Mouse (Mus musculus) hindbrain, postnatal 0 days (tissue): ENCODE data around the gene Ecm2. TPM values are rescaled to one million over a fixed set of nuclear protein-coding genes. Genes with fewer than 3 reads are reported as not detected.

Experiments used
- ATAC-seq: fragments of 200-750 bp; cut with Nextera tagmentation; 2 replicates; pipeline ENCODE4 v1.8.0; 2017; ENCODE audit warnings: mild to moderate bottlenecking, moderate TSS enrichment, moderate library complexity
- DNase-seq: peaks from one replicate; pipeline ENCODE4 v3.0.0-alpha.2; 2015; ENCODE audit warnings: low spot score
- H3K27ac ChIP-seq: fragments of 300-500 bp; sonication (generic); 2 replicates; pipeline ENCODE4 v1.5.1; 2014; ENCODE audit warnings: mild to moderate bottlenecking
- H3K27me3 ChIP-seq: fragments of 300-500 bp; sonication (generic); 2 replicates; pipeline ENCODE4 v1.6.1; 2014; ENCODE audit warnings: low read length, mixed read lengths; ENCODE audit not compliant: insufficient read depth
- H3K36me3 ChIP-seq: fragments of 300-500 bp; sonication (generic); 2 replicates; pipeline ENCODE4 v1.6.1; 2014; ENCODE audit warnings: low read length, mixed read lengths; ENCODE audit not compliant: insufficient read depth
- H3K4me1 ChIP-seq: fragments of 300-500 bp; sonication (generic); 2 replicates; pipeline ENCODE4 v1.6.1; 2014; ENCODE audit warnings: antibody characterized with exemption, low read length, mixed read lengths; ENCODE audit not compliant: insufficient read depth
- H3K4me2 ChIP-seq: fragments of 300-500 bp; sonication (generic); 2 replicates; pipeline ENCODE4 v1.6.1; 2014; ENCODE audit warnings: low read depth, mild to moderate bottlenecking, low read length, moderate library complexity, mixed read lengths
- H3K4me3 ChIP-seq: fragments of 300-500 bp; sonication (generic); 2 replicates; pipeline ENCODE4 v1.5.1; 2014; ENCODE audit warnings: low read length
- H3K9ac ChIP-seq: fragments of 300-500 bp; sonication (generic); replicated peaks from 2 replicates; pipeline ENCODE4 v1.6.1; 2014; ENCODE audit warnings: mild to moderate bottlenecking, low read length, moderate library complexity, mixed read lengths
- H3K9me3 ChIP-seq: fragments of 300-500 bp; sonication (generic); 2 replicates; pipeline ENCODE4 v1.6.1; 2016; ENCODE audit warnings: low read length, mixed read lengths
- CTCF ChIP-seq: IDR thresholded peaks from 2 replicates; pipeline ENCODE4 v1.5.1; 2016; ENCODE audit warnings: antibody characterized with exemption, control low read depth, low read depth
- WGBS: fragments of 180-500 bp; shearing (Covaris S2); extraction: QIAGEN DNeasy Blood & Tissue Kit; methylation state at CpG from one replicate; pipeline ENCODE4 v1.1.7; 2014; 5-methylcytosine and 5-hydroxymethylcytosine counted together
- polyA plus RNA-seq: library from polyadenylated mRNA; unstranded; fragments of >200 nt; fragmentation: Nextera tagmentation; extraction: Ambion mirVana; gene quantifications from 2 replicates; pipeline ENCODE4 v1.2.1, GENCODE M21; 2015
- total RNA-seq: library from RNA; depleted of rRNA; stranded (reverse); fragments of >200 nt; gene quantifications from 2 replicates; pipeline ENCODE4 v1.2.3, GENCODE M21; 2014; rRNA removed

The Ecm2 gene
- total and polyA plus RNA-seq, 2 experiments from 2014 or later: 2.6 to 3.0 TPM

GRCm38 (mm10) chr13:49559185-49559584 lies 54.6 kb downstream of the Ecm2 start:
- Histone ChIP-seq H3K27me3 (no peaks in the 10 kb centered on the region), H3K4me2 (no peak overlapping the region), H3K4me3 (no peak overlapping the region), H3K36me3 (no peaks in the 10 kb centered on the region), H3K4me1 (no peaks in the 10 kb centered on the region), H3K27ac (no peak overlapping the region), H3K9me3 (no peaks in the 10 kb centered on the region), H3K9ac (no peak overlapping the region)
- ATAC-seq (no peak), DNase-seq (peak; percentile 44)
- peak; percentile 58 for TF ChIP-seq CTCF
- WGBS: 32% methylated on average over 2 of the region's 2 CpGs

GRCm38 (mm10) chr13:49560886-49561285 lies 56.3 kb downstream of the Ecm2 start:
- H3K9ac ChIP-seq: no peak overlapping the region
- 65% methylated on average over 2 of the region's 2 CpGs for WGBS
- no peak overlapping the region for H3K4me3 ChIP-seq
- H3K4me2 ChIP-seq: no peak overlapping the region
- ATAC-seq (no peak), DNase-seq (no peak)
- H3K27ac ChIP-seq: no peak overlapping the region
- H3K4me1 ChIP-seq: no peaks in the 10 kb centered on the region
- no peaks in the 10 kb centered on the region for H3K9me3 ChIP-seq
- H3K36me3 ChIP-seq: no peaks in the 10 kb centered on the region
- no peaks in the 10 kb centered on the region for H3K27me3 ChIP-seq
- no peak for TF ChIP-seq CTCF

- Histone ChIP-seq H3K36me3 (no peaks in the 10 kb centered on the region), H3K27ac (no peak overlapping the region), H3K9ac (no peak overlapping the region), H3K4me1 (no peaks in the 10 kb centered on the region), H3K4me3 (no peak overlapping the region), H3K27me3 (no peaks in the 10 kb centered on the region), H3K4me2 (no peak overlapping the region), H3K9me3 (no peaks in the 10 kb centered on the region)
- WGBS: 91% methylated on average over 1 of the region's 1 CpGs
- no peak for TF ChIP-seq CTCF
- DNase-seq: peak; percentile 1
- ATAC-seq: no peak
These were observed 59.7 kb downstream of the Ecm2 start for GRCm38 (mm10) chr13:49564347-49564746.

DNA sequence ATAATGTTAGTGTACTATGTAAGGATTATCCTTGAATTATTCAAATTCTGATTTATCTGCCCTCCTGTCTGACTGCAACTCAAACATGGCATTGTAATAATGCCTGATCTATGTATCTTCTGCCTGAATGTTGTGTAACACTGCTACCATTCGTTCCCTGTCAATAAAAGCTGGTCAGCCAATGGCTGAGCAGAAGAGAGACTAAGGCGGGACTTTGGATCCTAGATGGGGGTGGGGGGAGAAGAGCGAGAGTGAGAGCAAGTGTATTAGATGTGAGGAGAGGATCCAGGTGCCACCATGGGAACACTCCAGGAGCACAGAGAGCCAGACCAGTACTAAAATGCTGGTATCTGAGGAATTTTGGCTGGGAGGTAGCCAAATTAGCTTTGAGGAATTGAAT lies 65.8 kb downstream of the Ecm2 start:
- ATAC-seq: no peak
- WGBS: 79% methylated on average over 3 of the region's 3 CpGs

GRCm38 (mm10) chr13:49571418-49571817 lies 66.8 kb downstream of the Ecm2 start:
- DNase-seq (no peak), ATAC-seq (no peak)
- H3K4me1 ChIP-seq: no peaks in the 10 kb centered on the region
- no peak overlapping the region for H3K4me3 ChIP-seq
- no peak overlapping the region for H3K27ac ChIP-seq
- H3K9me3 ChIP-seq: no peaks in the 10 kb centered on the region
- WGBS: 95% methylated on average over 2 of the region's 2 CpGs
- H3K9ac ChIP-seq: no peak overlapping the region
- no peak overlapping the region for H3K4me2 ChIP-seq
- H3K27me3 ChIP-seq: no peaks in the 10 kb centered on the region
- no peaks in the 10 kb centered on the region for H3K36me3 ChIP-seq
- TF ChIP-seq CTCF: no peak

More for the DNA sequence above, 65.8 kb downstream of the Ecm2 start:
- no peak overlapping the region for H3K4me2 ChIP-seq
- no peaks in the 10 kb centered on the region for H3K4me1 ChIP-seq
- TF ChIP-seq CTCF: no peak
- H3K27me3 ChIP-seq: no peaks in the 10 kb centered on the region
- H3K9me3 ChIP-seq: no peaks in the 10 kb centered on the region
- H3K36me3 ChIP-seq: no peaks in the 10 kb centered on the region
- H3K27ac ChIP-seq: no peak overlapping the region
- no peak overlapping the region for H3K9ac ChIP-seq
- DNase-seq: no peak
- no peak overlapping the region for H3K4me3 ChIP-seq

DNA sequence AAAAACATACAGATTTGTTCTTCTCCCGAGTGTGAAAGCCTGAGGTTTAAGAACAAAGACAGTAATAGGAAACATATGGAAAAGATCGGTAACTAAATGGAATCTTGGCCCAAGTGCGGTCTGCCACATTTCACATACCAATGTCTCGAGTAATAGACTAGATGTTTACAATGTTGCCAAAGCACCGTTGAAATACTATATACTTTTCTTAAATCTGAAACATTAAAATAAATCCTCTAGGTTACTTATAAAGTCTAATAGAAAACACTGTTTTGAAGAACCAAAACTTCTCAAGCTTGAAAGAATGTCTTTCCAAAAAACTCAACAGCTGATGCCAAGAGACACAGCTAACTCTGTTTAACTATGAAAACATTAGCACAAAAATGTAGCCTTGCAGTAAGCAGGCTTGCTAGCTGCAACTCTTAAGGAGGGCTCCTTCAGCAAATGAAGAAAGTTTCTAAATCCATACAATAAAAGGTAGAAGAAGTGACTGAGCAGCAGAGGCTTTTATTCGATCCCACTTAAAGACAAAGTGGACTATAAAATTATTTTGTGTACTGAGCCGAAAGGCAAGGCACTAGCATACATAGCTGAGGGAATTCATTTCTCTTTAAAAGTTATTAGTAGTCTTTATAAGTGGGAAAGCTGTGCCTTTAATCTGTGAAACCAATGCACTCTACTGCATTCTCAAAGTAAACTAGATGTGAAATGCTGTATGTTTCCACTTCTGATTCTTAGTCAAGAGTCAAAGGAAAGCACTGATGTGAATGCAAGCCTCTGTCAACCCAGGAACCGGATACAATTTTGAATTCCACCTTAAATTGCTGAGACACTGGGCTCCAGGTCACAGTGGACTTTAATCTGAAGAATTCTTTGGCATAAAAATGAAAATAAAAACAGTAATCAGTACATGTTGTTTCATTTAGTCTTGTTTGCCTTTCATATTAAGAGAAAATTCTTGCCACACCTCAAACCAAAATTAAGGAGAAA lies 77.2 kb downstream of the Ecm2 start, which contains the start of gene Omd:
Omd (plus strand) TSS at position 922 of the 990 bp plus-strand sequence.
- 76% methylated on average over 8 of the region's 8 CpGs for WGBS
- TF ChIP-seq CTCF: no peak

More for the DNA sequence above, 77.2 kb downstream of the Ecm2 start, which contains the start of gene Omd:
- no peaks in the 10 kb centered on the region for H3K36me3 ChIP-seq
- H3K27ac ChIP-seq: no peak within 1 kb of the TSS
- no peaks in the 10 kb centered on the region for H3K4me1 ChIP-seq
- DNase-seq: no peak
- no peak within 1 kb of the TSS for H3K9ac ChIP-seq
- no peak within 1 kb of the TSS for H3K4me3 ChIP-seq
- ATAC-seq: no peak
- H3K27me3 ChIP-seq: no peaks in the 10 kb centered on the region
- H3K9me3 ChIP-seq: no peaks in the 10 kb centered on the region
- H3K4me2 ChIP-seq: no peak within 1 kb of the TSS

Other genes starting within 250 kb of the Ecm2 start
- 6.3 and 8.4 TPM in 2 replicates for gene Fgd3, start 184.5 kb upstream of the Ecm2 start, total RNA-seq
- 1.6 TPM in 2 replicates for gene Fgd3, start 184.5 kb upstream of the Ecm2 start, polyA plus RNA-seq
- 48.2 and 51.2 TPM in 2 replicates for gene Bicd2, start 163.2 kb upstream of the Ecm2 start, total RNA-seq
- gene Bicd2, start 163.2 kb upstream of the Ecm2 start, polyA plus RNA-seq: 23.3 and 25.1 TPM in 2 replicates
- 9.2 and 11.9 TPM in 2 replicates for gene Ippk, start 83.6 kb upstream of the Ecm2 start, total RNA-seq
- gene Ippk, start 83.6 kb upstream of the Ecm2 start, polyA plus RNA-seq: 10.2 and 10.8 TPM in 2 replicates
- 0.14 and 0.16 TPM in 2 replicates for gene Tes3-ps, start 11.5 kb upstream of the Ecm2 start, total RNA-seq
- 0.51 and 0.64 TPM in 2 replicates for gene Tes3-ps, start 11.5 kb upstream of the Ecm2 start, polyA plus RNA-seq
- 0.21 and 0.40 TPM in 2 replicates for gene Aspn, start 39.6 kb downstream of the Ecm2 start, total RNA-seq
- gene Aspn, start 39.6 kb downstream of the Ecm2 start, polyA plus RNA-seq: 0.93 and 1.0 TPM in 2 replicates
- gene Omd, start 77.7 kb downstream of the Ecm2 start, total RNA-seq: 1.4 and 1.5 TPM in 2 replicates
- 1.4 and 2.0 TPM in 2 replicates for gene Omd, start 77.7 kb downstream of the Ecm2 start, polyA plus RNA-seq
- 6.9 and 9.4 TPM in 2 replicates for gene Ogn, start 103.2 kb downstream of the Ecm2 start, total RNA-seq
- 14.5 and 14.9 TPM in 2 replicates for gene Ogn, start 103.2 kb downstream of the Ecm2 start, polyA plus RNA-seq
- gene Cenpp, start 148.0 kb downstream of the Ecm2 start, total RNA-seq: 2.4 and 5.5 TPM in 2 replicates
- gene Cenpp, start 148.0 kb downstream of the Ecm2 start, polyA plus RNA-seq: 9.7 and 10.2 TPM in 2 replicates
- gene Nol8, start 148.3 kb downstream of the Ecm2 start, total RNA-seq: 5.4 and 5.7 TPM in 2 replicates
- 13.6 and 13.8 TPM in 2 replicates for gene Nol8, start 148.3 kb downstream of the Ecm2 start, polyA plus RNA-seq
- gene Iars, start 177.3 kb downstream of the Ecm2 start, total RNA-seq: 29.2 and 45.5 TPM in 2 replicates
- gene Iars, start 177.3 kb downstream of the Ecm2 start, polyA plus RNA-seq: 22.5 and 22.8 TPM in 2 replicates